12 mouse cellular contexts compared by ENCODE assay signal in genomic region chr17:46081657-46082056, GRCm38 (mm10). TPM values are rescaled to one million over a fixed set of nuclear protein-coding genes. Genes with fewer than 3 reads are reported as not detected.
DNase-seq lines count a peak whose midpoint lies in the region; ATAC-seq and TF ChIP-seq lines count a peak whose summit lies in the region.
"Had no signal": no experiment of that assay in that cellular context is flagged by ENCODE, and none has a peak within 500 bp of the region (broad histone marks: within the 10 kb centered on the region; RNA-seq: fewer than 3 reads in every experiment).

No protein-coding gene starts in this region.

- H3K27me3 ChIP-seq in E14TG2a.4 (ENCODE audit: insufficient read depth, low read length), result peaks cover 10% of the 10 kb centered on the region; the same call in 1 of the 2 replicates
- H3K27me3 ChIP-seq in intestine, postnatal 0 days (replicated peaks; ENCODE audit: control insufficient read depth, insufficient read depth, low read length), result no peaks in the 10 kb centered on the region

- H3K4me2 ChIP-seq in intestine, postnatal 0 days (replicated peaks; ENCODE audit: low read depth), result no peak overlapping the region
- H3K4me2 ChIP-seq: hindbrain, embryonic 13.5 days; lung, embryonic 14.5 days had no signal

- H3K36me3 ChIP-seq in E14TG2a.4 (ENCODE audit: insufficient read depth, low read length), result no peaks in the 10 kb centered on the region
- H3K36me3 ChIP-seq in intestine, postnatal 0 days (ENCODE audit: control insufficient read depth, insufficient read depth), result no peaks in the 10 kb centered on the region
- H3K36me3 ChIP-seq: hindbrain, embryonic 13.5 days had no signal

- peak overlapping the region; percentile 41 for H3K4me3 ChIP-seq in E14TG2a.4 (replicated peaks; ENCODE audit: low read length)
- H3K4me3 ChIP-seq in intestine, postnatal 0 days (ENCODE audit: low read depth, low read length), result no peak overlapping the region
- H3K4me3 ChIP-seq: hindbrain, embryonic 13.5 days had no signal

- intact Hi-C loops in left cerebral cortex, postnatal 10 days (cut with DNase I), result no loop called here

- TF ChIP-seq CTCF in E14TG2a.4 (conservative IDR thresholded peaks at IDR 0.05; ENCODE audit: low read length), result no peak
- TF ChIP-seq CTCF in intestine, postnatal 0 days (IDR thresholded peaks at IDR 0.05; ENCODE audit: low read depth), result no peak

- peaks cover 62% of the 10 kb centered on the region for H3K4me1 ChIP-seq in E14TG2a.4 (replicated peaks; ENCODE audit: low read depth, low read length)
- H3K4me1 ChIP-seq in intestine, postnatal 0 days (replicated peaks; ENCODE audit: control insufficient read depth, insufficient read depth, low read length), result peaks cover 2% of the 10 kb centered on the region; the same call in 1 of the 2 replicates

- peak; percentile 35 for DNase-seq in adrenal gland, postnatal 14 days
- DNase-seq in adrenal gland, adult (ENCODE audit: inconsistent age in 2 of 2, low spot score in 1 of 2), result no peak
- DNase-seq in gastrocnemius, postnatal 4 days (ENCODE audit: low spot score in 2 of 2), result peak; percentile 63 to 65
- DNase-seq in embryo, embryonic 10.5 days (ENCODE audit: low spot score), result no peak
- DNase-seq in layer of hippocampus, postnatal 36 days, result no peak
- no peak for DNase-seq in left cerebral cortex, postnatal 10 days (ENCODE audit: extremely low spot score in 1 of 2, low spot score in 2 of 2)
- DNase-seq: cerebellum, postnatal 36 days; lung, embryonic 14.5 days had no signal

- WGBS in intestine, postnatal 0 days, result 71% methylated on average over 7 of the region's 7 CpGs

- peaks cover 6% of the 10 kb centered on the region for H3K9me3 ChIP-seq in E14TG2a.4 (ENCODE audit: low read length)
- H3K9me3 ChIP-seq in intestine, postnatal 0 days (ENCODE audit: control insufficient read depth), result no peaks in the 10 kb centered on the region
- H3K9me3 ChIP-seq: hindbrain, embryonic 13.5 days had no signal

- no peak overlapping the region for H3K27ac ChIP-seq in intestine, postnatal 0 days (ENCODE audit: low read depth, low read length)
- H3K27ac ChIP-seq: hindbrain, embryonic 13.5 days had no signal

- H3K9ac ChIP-seq in intestine, postnatal 0 days (ENCODE audit: low read depth, low read length), result no peak overlapping the region
- H3K9ac ChIP-seq: hindbrain, embryonic 13.5 days; lung, embryonic 14.5 days had no signal

- 0 out of 2 replicates have a peak, but pooled peaks have one; percentile 9 for ATAC-seq in intestine, postnatal 0 days
- ATAC-seq: forebrain, embryonic 14.5 days had no signal

RNA-seq across cellular contexts. Expression of gene Mrps18a, which starts 29.1 kb away (rescaled TPM):
- 107 and 111 TPM in 2 replicates for total RNA-seq in adrenal gland, postnatal 14 days (2021)
- total RNA-seq in gastrocnemius, postnatal 4 days (2021), result 10 to 100 TPM; 65.9 to 69.3 TPM
- polyA plus RNA-seq in intestine, postnatal 0 days (2015; fragmentation: Nextera tagmentation; extraction: Ambion mirVana), result 121 TPM in 2 replicates
- total RNA-seq in layer of hippocampus, postnatal 36 days (2021), result 10 to 100 TPM; 81.0 to 83.8 TPM
- 10 to 100 TPM; 79.9 to 83.9 TPM for total RNA-seq in left cerebral cortex, postnatal 10 days (2021)

RNA-seq across cellular contexts. Expression of gene Vegfa, which starts 49.5 kb away (rescaled TPM):
- 422 and 438 TPM in 2 replicates for total RNA-seq in adrenal gland, postnatal 14 days (2021)
- total RNA-seq in gastrocnemius, postnatal 4 days (2021), result 100 to 1,000 TPM in 1 of 2 experiments, 10 to 100 TPM in 1; 97.0 to 100 TPM
- polyA plus RNA-seq in intestine, postnatal 0 days (2015; fragmentation: Nextera tagmentation; extraction: Ambion mirVana), result 5.9 and 8.2 TPM in 2 replicates
- total RNA-seq in layer of hippocampus, postnatal 36 days (2021), result 10 to 100 TPM; 68.1 to 99.0 TPM
- total RNA-seq in left cerebral cortex, postnatal 10 days (2021), result 10 to 100 TPM; 73.6 to 82.9 TPM

Comparison
In these comparisons a context has a peak if more than half of its experiments do, and no peak if none do; other contexts are left out.
1. DNase-seq: peak in adrenal gland, postnatal 14 days (single experiment) and gastrocnemius, postnatal 4 days (2 of 2); none in adrenal gland, adult (0 of 2), embryo, embryonic 10.5 days (single experiment), layer of hippocampus, postnatal 36 days (0 of 2) and left cerebral cortex, postnatal 10 days (0 of 2).